Mouse (Mus musculus) layer of hippocampus, postnatal 14 days (tissue): ENCODE data around the gene Dnajc28. TPM values are rescaled to one million over a fixed set of nuclear protein-coding genes. Genes with fewer than 3 reads are reported as not detected.

Experiments
- DNase-seq, 2 experiments: peaks; one replicate each; pipeline ENCODE4 v3.0.0; 2021 to 2022; ENCODE audit warnings: low spot score in 2 of 2, mixed read lengths in 1 of 2
- total RNA-seq, 2 experiments: library from RNA; stranded (reverse); gene quantifications; 2 replicates each; pipeline ENCODE4 v1.2.3; 2021

Gene Dnajc28
- total RNA-seq, 2 experiments from 2014 or later, result 5.0 to 6.5 TPM

DNA sequence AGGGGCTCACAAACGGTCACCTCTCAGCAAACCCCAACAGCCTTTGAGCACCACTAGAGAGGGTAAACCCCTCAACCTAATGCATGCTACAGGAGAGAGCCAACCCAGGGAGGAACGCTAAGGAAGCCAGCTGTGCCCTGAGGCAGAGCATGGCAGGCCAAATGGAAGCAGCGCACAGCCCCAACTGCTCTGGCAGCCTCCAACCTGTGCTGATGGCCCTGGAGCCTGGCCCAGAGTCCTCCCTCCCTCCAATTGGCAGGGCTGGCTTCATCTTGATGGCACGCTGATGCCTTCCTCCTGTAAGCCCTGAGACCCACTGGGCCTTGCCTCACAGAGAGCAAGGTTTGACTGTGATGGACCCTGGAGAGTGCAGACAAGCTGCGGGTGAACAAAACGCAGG is 23.8 kb downstream of the Dnajc28 start:
- peak; percentile 54 to 71 for DNase-seq

DNA sequence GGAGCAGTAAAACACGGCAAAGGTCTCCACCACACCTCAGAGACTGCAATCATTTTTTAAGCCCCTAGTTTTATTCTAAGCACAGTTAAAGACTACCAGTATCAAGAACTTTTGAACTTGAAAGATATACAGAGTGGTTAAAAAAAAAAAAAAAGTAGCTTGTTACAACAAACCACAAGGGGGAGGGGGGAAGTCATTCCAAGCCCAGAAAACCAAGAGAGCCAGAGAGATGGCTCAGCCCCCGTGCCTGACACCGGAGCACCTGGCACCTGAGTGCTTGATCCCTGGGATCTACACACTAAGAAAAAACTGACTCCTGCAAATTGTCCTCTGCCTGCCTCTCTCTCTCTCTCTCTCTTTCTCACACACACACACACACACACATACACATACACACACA is 25.6 kb downstream of the Dnajc28 start:
- no peak for DNase-seq

- DNase-seq, result no peak
Observed at GRCm38 (mm10) chr16:91592162-91592561, 26.7 kb downstream of the Dnajc28 start.

- DNase-seq, result no peak
Observed at GRCm38 (mm10) chr16:91588703-91589102, 30.1 kb downstream of the Dnajc28 start.

DNA sequence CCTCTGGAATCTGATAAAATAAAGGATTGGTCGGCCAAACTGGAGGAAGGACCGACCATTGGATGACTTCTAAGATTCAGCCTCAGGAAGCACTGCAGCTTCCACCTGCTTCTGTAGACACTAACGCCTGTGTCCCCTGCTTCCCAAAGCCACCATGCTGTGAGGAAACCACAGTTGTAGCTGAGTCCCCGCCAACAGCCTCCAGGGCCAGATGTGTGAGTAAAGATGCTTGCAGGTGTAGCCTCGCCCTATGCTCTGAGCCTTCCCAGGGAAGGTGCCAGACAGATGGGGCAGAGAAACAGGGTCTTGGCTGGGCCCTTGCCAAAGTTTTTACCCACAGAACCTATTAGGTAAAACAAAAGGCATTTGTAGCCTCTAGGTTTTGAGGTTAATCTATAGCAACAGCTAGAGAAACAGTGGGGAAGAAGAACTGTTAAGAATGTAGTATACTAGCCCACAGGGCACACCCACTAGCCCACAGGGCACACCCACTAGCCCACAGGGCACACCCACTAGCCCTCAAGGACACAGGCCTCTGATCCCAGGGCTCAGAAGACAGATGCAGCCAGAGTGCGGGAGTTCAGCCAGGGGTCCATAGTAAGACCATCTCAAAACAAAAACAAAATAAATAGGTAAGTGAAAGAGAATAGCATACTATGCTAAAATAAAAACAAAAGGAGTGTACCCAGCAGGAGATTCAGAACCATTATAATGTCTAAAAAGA is 30.9 kb downstream of the Dnajc28 start:
- DNase-seq, result no peak

- DNase-seq, result no peak
Observed at GRCm38 (mm10) chr16:91586244-91586643, 32.6 kb downstream of the Dnajc28 start.

DNA sequence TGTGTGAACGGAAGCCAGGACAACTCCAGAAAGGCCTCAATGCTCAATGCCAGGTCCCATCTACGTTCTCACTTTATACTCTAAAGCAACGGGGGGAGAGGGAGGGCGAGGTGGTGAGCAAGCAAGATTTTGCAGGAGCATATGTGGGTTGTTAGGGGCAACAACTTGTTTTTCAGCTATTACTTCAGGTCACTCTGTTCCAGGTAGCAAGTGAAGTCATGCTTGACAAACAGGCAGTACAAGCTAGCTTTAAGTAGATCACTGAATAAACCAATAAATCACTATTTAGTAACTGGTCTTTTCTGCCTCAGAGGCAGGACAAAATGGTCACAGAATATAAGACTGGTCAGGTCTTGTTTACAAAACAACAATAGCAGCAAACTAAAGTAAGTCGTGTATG is 33.2 kb downstream of the Dnajc28 start:
- DNase-seq, result no peak

DNA sequence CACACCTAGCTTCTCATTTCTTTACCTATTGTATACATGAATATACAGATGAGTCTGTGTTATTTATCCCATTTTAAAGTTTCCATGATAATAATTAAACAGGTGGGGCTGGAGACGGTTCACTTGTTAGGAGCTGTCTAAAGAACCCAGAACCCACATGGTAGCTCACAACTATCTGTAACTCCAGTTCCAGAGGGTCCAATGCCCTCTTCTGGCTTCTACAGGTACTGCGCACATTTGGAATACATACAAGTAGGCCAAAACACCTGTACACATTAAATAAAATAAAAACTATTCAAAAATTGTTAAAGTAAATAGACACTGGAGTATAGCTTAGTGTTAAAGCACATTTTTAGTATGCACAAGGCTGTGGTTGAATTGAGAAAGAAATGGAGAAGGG is 36.5 kb downstream of the Dnajc28 start:
- DNase-seq, result peak in 1 of 2 experiments; percentile 33

- DNase-seq, result peak; percentile 31 to 63
Observed at GRCm38 (mm10) chr16:91578980-91579720, 39.7 kb downstream of the Dnajc28 start.

- DNase-seq, result no peak
Observed at GRCm38 (mm10) chr16:91575151-91575550, 43.7 kb downstream of the Dnajc28 start.

DNA sequence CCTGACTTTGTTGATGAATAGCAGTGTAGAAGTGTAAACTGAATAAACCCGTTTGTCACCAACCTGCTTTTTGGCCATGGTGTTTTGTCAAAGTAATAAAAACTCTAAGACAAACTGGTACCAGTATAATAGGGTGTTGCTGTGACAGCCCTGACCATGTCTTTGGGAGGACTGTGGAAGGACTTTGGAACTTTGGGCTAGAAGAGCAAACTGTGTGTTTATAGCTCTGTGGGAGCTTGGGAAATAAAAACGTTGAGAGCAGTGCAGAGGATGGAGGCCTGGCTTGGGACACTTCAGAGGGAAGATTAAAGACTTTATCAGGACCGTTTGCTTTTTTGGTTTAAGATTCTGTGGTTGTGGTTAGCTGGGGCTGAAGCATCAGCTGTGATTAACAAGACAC is 47.7 kb downstream of the Dnajc28 start:
- no peak for DNase-seq

DNA sequence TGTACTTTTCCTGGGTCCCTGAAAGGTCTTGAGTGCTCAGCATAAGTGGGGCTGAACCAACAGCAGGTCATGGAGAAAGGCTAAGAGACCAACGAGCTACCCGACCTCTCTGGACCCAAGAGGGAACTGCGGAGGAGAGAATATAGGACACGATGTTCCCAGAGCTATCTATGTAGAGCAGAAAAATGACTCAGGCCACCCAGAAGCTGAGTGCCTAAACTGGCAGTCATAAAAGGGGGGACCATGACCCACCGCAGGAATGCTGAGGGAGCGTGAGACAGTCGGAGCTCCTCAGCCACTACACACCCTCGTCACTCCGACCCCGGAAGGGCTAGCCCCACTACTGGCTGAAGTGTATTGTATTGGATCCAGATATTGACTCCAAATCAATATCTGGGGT is 49.9 kb downstream of the Dnajc28 start:
- DNase-seq, result no peak

DNA sequence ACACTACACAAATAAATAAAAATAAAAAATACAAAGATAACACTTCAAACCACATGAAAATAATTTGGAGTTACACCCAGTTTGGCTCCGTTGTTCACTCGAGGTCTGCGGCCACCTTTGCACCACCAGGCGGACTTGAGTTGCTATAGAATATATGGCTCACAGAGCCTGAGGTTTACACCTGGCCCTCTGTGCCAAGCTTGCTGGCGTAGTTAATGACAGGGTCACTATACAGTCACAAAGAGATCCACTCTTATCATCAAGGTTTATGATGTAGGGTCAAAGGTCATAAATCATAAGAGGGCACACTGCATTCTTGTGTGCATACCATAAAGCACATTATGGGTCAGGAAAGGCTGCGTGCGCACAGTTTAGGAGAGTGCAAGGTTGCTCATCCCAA is 52.8 kb downstream of the Dnajc28 start:
- DNase-seq, result no peak

GRCm38 (mm10) chr16:91565292-91565951 is 53.4 kb downstream of the Dnajc28 start:
- no peak for DNase-seq

GRCm38 (mm10) chr16:91564580-91565291 is 54.1 kb downstream of the Dnajc28 start:
- no peak for DNase-seq

Other genes with a start within 250 kb of the Dnajc28 start
- gene Ifnar2, start 246.2 kb downstream of the Dnajc28 start, total RNA-seq, result 10 to 100 TPM; 21.0 to 22.8 TPM
- not detected for gene Gm21970, start 227.3 kb downstream of the Dnajc28 start, total RNA-seq
- gene Il10rb, start 212.9 kb downstream of the Dnajc28 start, total RNA-seq, result 10 to 100 TPM in 1 of 2 experiments, 1 to 10 TPM in 1; 7.1 to 10.3 TPM
- gene Ifnar1, start 133.8 kb downstream of the Dnajc28 start, total RNA-seq, result 10 to 100 TPM; 59.9 to 66.3 TPM
- 10 to 100 TPM; 82.4 to 87.0 TPM for gene Ifngr2, start 72.0 kb downstream of the Dnajc28 start, total RNA-seq
- gene Tmem50b, start 21.2 kb downstream of the Dnajc28 start, total RNA-seq, result 100 to 1,000 TPM; 126 to 142 TPM
- gene Gart, start 27.9 kb upstream of the Dnajc28 start, total RNA-seq, result 10 to 100 TPM; 45.7 to 56.7 TPM
- 100 to 1,000 TPM; 224 to 256 TPM for gene Son, start 28.5 kb upstream of the Dnajc28 start, total RNA-seq
- 10 to 100 TPM; 24.6 TPM for gene Donson, start 69.7 kb upstream of the Dnajc28 start, total RNA-seq
- gene Cryzl1, start 109.9 kb upstream of the Dnajc28 start, total RNA-seq, result 10 to 100 TPM; 79.2 to 87.5 TPM
- 100 to 1,000 TPM; 155 to 157 TPM for gene Itsn1, start 110.3 kb upstream of the Dnajc28 start, total RNA-seq